Mouse (Mus musculus) limb, embryonic 12.5 days (tissue): ENCODE measurements around the gene Unc13a. TPM values are rescaled to one million over a fixed set of nuclear protein-coding genes. Genes with fewer than 3 reads are reported as not detected.

Experiments used
- ATAC-seq: fragments of 200-750 bp; cut with Nextera tagmentation; 2 replicates; pipeline ENCODE4 v1.8.0; 2017; ENCODE audit warnings: low read depth, moderate TSS enrichment; ENCODE audit not compliant: insufficient number of reproducible peaks, insufficient read depth, low FRiP score, low TSS enrichment
- H3K27ac ChIP-seq: fragments of 300-500 bp; sonication (generic); 2 replicates; pipeline ENCODE4 v1.5.1; 2016; ENCODE audit warnings: mild to moderate bottlenecking, moderate library complexity
- H3K27me3 ChIP-seq: fragments of 300-500 bp; sonication (generic); 2 replicates; pipeline ENCODE4 v1.6.1; 2016; ENCODE audit warnings: mild to moderate bottlenecking, moderate library complexity
- H3K36me3 ChIP-seq: fragments of 300-500 bp; sonication (generic); 2 replicates; pipeline ENCODE4 v1.6.1; 2016; ENCODE audit warnings: mild to moderate bottlenecking, moderate library complexity
- H3K4me1 ChIP-seq: fragments of 300-500 bp; sonication (generic); replicated peaks from 2 replicates; pipeline ENCODE4 v1.6.1; 2016
- H3K4me2 ChIP-seq: fragments of 300-500 bp; sonication (generic); 2 replicates; pipeline ENCODE4 v1.6.1; 2016; ENCODE audit warnings: mild to moderate bottlenecking, moderate library complexity
- H3K4me3 ChIP-seq: fragments of 300-500 bp; sonication (generic); replicated peaks from 2 replicates; pipeline ENCODE4 v1.5.1; 2016; ENCODE audit warnings: mild to moderate bottlenecking
- H3K9ac ChIP-seq: fragments of 300-500 bp; sonication (generic); replicated peaks from 2 replicates; pipeline ENCODE4 v1.6.1; 2016; ENCODE audit warnings: mild to moderate bottlenecking, moderate library complexity
- H3K9me3 ChIP-seq: fragments of 300-500 bp; sonication (generic); 2 replicates; pipeline ENCODE4 v1.6.1; 2016; ENCODE audit warnings: mild to moderate bottlenecking, moderate library complexity
- WGBS: fragments of 180-500 bp; shearing (Covaris S2); methylation state at CpG from one replicate; pipeline ENCODE4 v1.1.7; 2016; 5-methylcytosine and 5-hydroxymethylcytosine counted together
- polyA plus RNA-seq: library from polyadenylated mRNA; unstranded; fragments of >200 nt; fragmentation: Nextera tagmentation; extraction: Ambion mirVana; gene quantifications from 2 replicates; pipeline ENCODE4 v1.2.1, GENCODE M21; 2016

The Unc13a gene
- polyA plus RNA-seq, 1 experiment from 2014 or later = 0.60 TPM

- no peak overlapping the region for H3K9ac ChIP-seq
- H3K36me3 ChIP-seq = peaks cover 14% of the 10 kb centered on the region
- no peak overlapping the region for H3K4me3 ChIP-seq
- peaks cover 22% of the 10 kb centered on the region for H3K4me1 ChIP-seq
- WGBS = 56% methylated on average over 6 of the region's 6 CpGs
- H3K9me3 ChIP-seq = no peaks in the 10 kb centered on the region
- no peak for ATAC-seq
- H3K4me2 ChIP-seq = no peak overlapping the region
- peaks cover 20% of the 10 kb centered on the region for H3K27me3 ChIP-seq
- H3K27ac ChIP-seq = no peak overlapping the region
These were observed 75.2 kb downstream of the Unc13a start for GRCm38 (mm10) chr8:71596384-71596783.

- no peak overlapping the region for H3K9ac ChIP-seq
- peaks cover 28% of the 10 kb centered on the region for H3K4me1 ChIP-seq
- no peak overlapping the region for H3K27ac ChIP-seq
- 0 out of 2 replicates have a peak overlapping the region, but pooled peaks have one; percentile 15 for H3K4me2 ChIP-seq
- H3K36me3 ChIP-seq = peaks cover 14% of the 10 kb centered on the region
- no peak overlapping the region for H3K4me3 ChIP-seq
- 8% methylated on average over 27 of the region's 27 CpGs for WGBS
- no peak for ATAC-seq
- peaks cover 18% of the 10 kb centered on the region for H3K27me3 ChIP-seq
- H3K9me3 ChIP-seq = no peaks in the 10 kb centered on the region
These were observed 75.7 kb downstream of the Unc13a start for GRCm38 (mm10) chr8:71595862-71596261.

GRCm38 (mm10) chr8:71594324-71594722, 77.2 kb downstream of the Unc13a start:
- Histone ChIP-seq H3K4me1 (peaks cover 30% of the 10 kb centered on the region), H3K9me3 (no peaks in the 10 kb centered on the region), H3K4me3 (no peak overlapping the region), H3K27me3 (peaks cover 9% of the 10 kb centered on the region; the same call in 1 of the 2 replicates), H3K4me2 (no peak overlapping the region), H3K27ac (no peak overlapping the region), H3K36me3 (peaks cover 12% of the 10 kb centered on the region), H3K9ac (no peak overlapping the region)
- WGBS = 93% methylated on average over 4 of the region's 4 CpGs
- ATAC-seq = no peak

GRCm38 (mm10) chr8:71593556-71594323, 77.8 kb downstream of the Unc13a start:
- no peak overlapping the region for H3K27ac ChIP-seq
- whole genome bisulfite sequencing = 96% methylated on average over 8 of the region's 8 CpGs
- peaks cover 9% of the 10 kb centered on the region; the same call in 1 of the 2 replicates for H3K27me3 ChIP-seq
- ATAC-seq = no peak
- peak overlapping the region; percentile 88; the same call in 1 of the 2 replicates for H3K4me3 ChIP-seq
- peaks cover 30% of the 10 kb centered on the region for H3K4me1 ChIP-seq
- peaks cover 7% of the 10 kb centered on the region for H3K36me3 ChIP-seq
- no peaks in the 10 kb centered on the region for H3K9me3 ChIP-seq
- no peak overlapping the region for H3K9ac ChIP-seq
- 0 out of 2 replicates have a peak overlapping the region, but pooled peaks have one; percentile 94 for H3K4me2 ChIP-seq

- Histone ChIP-seq H3K27ac (peak overlapping the region; percentile 98), H3K9ac (peak overlapping the region; percentile 94), H3K4me2 (peak overlapping the region; percentile 94), H3K27me3 (peaks cover 9% of the 10 kb centered on the region; the same call in 1 of the 2 replicates), H3K9me3 (no peaks in the 10 kb centered on the region), H3K4me3 (peak overlapping the region; percentile 88), H3K36me3 (peaks cover 7% of the 10 kb centered on the region), H3K4me1 (peaks cover 30% of the 10 kb centered on the region)
- peak; percentile 28 for ATAC-seq
- whole genome bisulfite sequencing = 5% methylated on average over 60 of the region's 60 CpGs
These were observed 79.0 kb downstream of the Unc13a start for GRCm38 (mm10) chr8:71592374-71593170.

GRCm38 (mm10) chr8:71591471-71592373, 79.8 kb downstream of the Unc13a start, which contains the start of gene Pgls:
Gene Pgls, plus strand, starts transcription at chr8:71592176.
- Histone ChIP-seq H3K4me1 (peaks cover 30% of the 10 kb centered on the region), H3K9ac (peak within 1 kb of the TSS; percentile 94), H3K27ac (peak within 1 kb of the TSS; percentile 98), H3K27me3 (peaks cover 9% of the 10 kb centered on the region; the same call in 1 of the 2 replicates), H3K4me2 (peak within 1 kb of the TSS; percentile 94), H3K9me3 (no peaks in the 10 kb centered on the region), H3K4me3 (peak within 1 kb of the TSS; percentile 88), H3K36me3 (peaks cover 11% of the 10 kb centered on the region)
- peak; percentile 77 for ATAC-seq
- under 1% methylated on average over 70 of the region's 71 CpGs for WGBS

GRCm38 (mm10) chr8:71591017-71591416, 80.5 kb downstream of the Unc13a start:
- H3K27ac ChIP-seq = no peak overlapping the region

GRCm38 (mm10) chr8:71588762-71589161, 82.8 kb downstream of the Unc13a start:
- H3K9ac ChIP-seq = no peak overlapping the region
- H3K4me2 ChIP-seq = no peak overlapping the region
- H3K4me1 ChIP-seq = peaks cover 20% of the 10 kb centered on the region
- H3K4me3 ChIP-seq = no peak overlapping the region
- WGBS = 79% methylated on average over 3 of the region's 3 CpGs
- H3K36me3 ChIP-seq = peaks cover 31% of the 10 kb centered on the region
- no peaks in the 10 kb centered on the region for H3K9me3 ChIP-seq
- ATAC-seq = no peak
- H3K27me3 ChIP-seq = peaks cover 9% of the 10 kb centered on the region; the same call in 1 of the 2 replicates
- no peak overlapping the region for H3K27ac ChIP-seq

More at GRCm38 (mm10) chr8:71591017-71591416, 80.5 kb downstream of the Unc13a start:
- no peak for ATAC-seq
- Histone ChIP-seq H3K4me2 (peak overlapping the region; percentile 94), H3K27me3 (peaks cover 9% of the 10 kb centered on the region; the same call in 1 of the 2 replicates), H3K9ac (peak overlapping the region; percentile 94), H3K9me3 (no peaks in the 10 kb centered on the region), H3K4me1 (peaks cover 26% of the 10 kb centered on the region), H3K4me3 (peak overlapping the region; percentile 88), H3K36me3 (peaks cover 16% of the 10 kb centered on the region)
- WGBS = 30% methylated on average over 5 of the region's 5 CpGs

- WGBS = 81% methylated on average over 2 of the region's 2 CpGs
- Histone ChIP-seq H3K4me2 (no peak overlapping the region), H3K9me3 (no peaks in the 10 kb centered on the region), H3K4me3 (no peak overlapping the region), H3K27ac (no peak overlapping the region), H3K4me1 (peaks cover 8% of the 10 kb centered on the region), H3K27me3 (peaks cover 9% of the 10 kb centered on the region; the same call in 1 of the 2 replicates), H3K36me3 (peaks cover 40% of the 10 kb centered on the region), H3K9ac (no peak overlapping the region)
- no peak for ATAC-seq
These were observed 84.7 kb downstream of the Unc13a start for GRCm38 (mm10) chr8:71586891-71587290.

GRCm38 (mm10) chr8:71580201-71580600, 91.4 kb downstream of the Unc13a start:
- H3K4me2 ChIP-seq = no peak overlapping the region
- H3K4me1 ChIP-seq = no peaks in the 10 kb centered on the region
- H3K4me3 ChIP-seq = no peak overlapping the region
- H3K27ac ChIP-seq = no peak overlapping the region
- H3K9ac ChIP-seq = no peak overlapping the region
- 46% methylated on average over 9 of the region's 9 CpGs for WGBS
- H3K36me3 ChIP-seq = peaks cover 38% of the 10 kb centered on the region
- H3K9me3 ChIP-seq = no peaks in the 10 kb centered on the region
- no peaks in the 10 kb centered on the region; the same call in 1 of the 2 replicates for H3K27me3 ChIP-seq
- ATAC-seq = no peak
